Mouse (Mus musculus) small intestine, adult 2 months (tissue): ENCODE measurements around the gene Xpo6. TPM values are rescaled to one million over a fixed set of nuclear protein-coding genes. Genes with fewer than 3 reads are reported as not detected.

Source experiments
- H3K27ac ChIP-seq: fragments of 200-500 bp; 2 replicates; pipeline ENCODE4 v1.5.1; 2012; ENCODE audit warnings: low read depth, low read length, control low read depth, inconsistent platforms; ENCODE audit not compliant: insufficient read depth
- H3K27me3 ChIP-seq: fragments of 200-500 bp; 2 replicates; pipeline ENCODE4 v1.6.1; 2012; ENCODE audit warnings: mild to moderate bottlenecking, moderate library complexity, low read length, inconsistent platforms; ENCODE audit not compliant: control insufficient read depth, insufficient read depth
- H3K36me3 ChIP-seq: fragments of 200-500 bp; 2 replicates; pipeline ENCODE4 v1.6.1; 2012; ENCODE audit warnings: mild to moderate bottlenecking, low read length, control low read depth, inconsistent platforms; ENCODE audit not compliant: control insufficient read depth, insufficient read depth
- H3K4me1 ChIP-seq: fragments of 200-500 bp; 2 replicates; pipeline ENCODE4 v1.6.1; 2012; ENCODE audit warnings: low read length, inconsistent platforms, mixed read lengths; ENCODE audit not compliant: control insufficient read depth, insufficient read depth, insufficient read length
- H3K4me3 ChIP-seq: fragments of 200-500 bp; 2 replicates; pipeline ENCODE4 v1.5.1; 2012; ENCODE audit warnings: low read depth, mild to moderate bottlenecking, control low read depth, inconsistent platforms, low read length, moderate library complexity
- CTCF ChIP-seq: fragments of 200-500 bp; IDR thresholded peaks from 2 replicates; pipeline ENCODE4 v1.5.1; 2012; ENCODE audit warnings: low read depth, mild to moderate bottlenecking, control low read depth, inconsistent platforms, low read length, moderate library complexity, mixed read lengths; ENCODE audit not compliant: insufficient replicate concordance, insufficient read length; ENCODE audit errors: extremely low read depth
- POLR2A ChIP-seq: fragments of 200-500 bp; IDR thresholded peaks from 2 replicates; pipeline ENCODE4 v1.6.1; 2012; ENCODE audit warnings: low read depth, mild to moderate bottlenecking, control low read depth, inconsistent platforms, low read length, moderate library complexity
- WGBS: fragments of 180-500 bp; shearing (Covaris S2); methylation state at CpG from one replicate; pipeline ENCODE4 v1.1.7; 2018; 5-methylcytosine and 5-hydroxymethylcytosine counted together
- polyA plus RNA-seq: library from polyadenylated mRNA; depleted of rRNA; stranded (reverse); fragments of >200 nt; gene quantifications from 2 replicates; pipeline ENCODE4 v1.2.3, GENCODE M21; 2012

Gene Xpo6
- polyA plus RNA-seq, 1 experiment: 145 TPM

- 28% methylated on average over 5 of the region's 5 CpGs for WGBS
- H3K27ac ChIP-seq: no peak overlapping the region
- TF ChIP-seq POLR2A: no peak
- TF ChIP-seq CTCF: no peak
- H3K27me3 ChIP-seq: no peaks in the 10 kb centered on the region; the same call in 1 of the 2 replicates
- H3K4me3 ChIP-seq: no peak overlapping the region
- no peaks in the 10 kb centered on the region for H3K4me1 ChIP-seq
- no peaks in the 10 kb centered on the region for H3K36me3 ChIP-seq
These were observed 25.8 kb upstream of the Xpo6 start for GRCm38 (mm10) chr7:126226136-126226535.

- TF ChIP-seq POLR2A: no peak
- no peak for TF ChIP-seq CTCF
- 64% methylated on average over 3 of the region's 3 CpGs for WGBS
- Histone ChIP-seq H3K36me3 (no peaks in the 10 kb centered on the region), H3K4me1 (no peaks in the 10 kb centered on the region), H3K27ac (no peak overlapping the region), H3K27me3 (no peaks in the 10 kb centered on the region), H3K4me3 (no peak overlapping the region)
These were observed 22.5 kb upstream of the Xpo6 start for GRCm38 (mm10) chr7:126222753-126223152.

GRCm38 (mm10) chr7:126220611-126221010, 20.3 kb upstream of the Xpo6 start:
- no peaks in the 10 kb centered on the region for H3K36me3 ChIP-seq
- TF ChIP-seq CTCF: no peak
- no peak for TF ChIP-seq POLR2A
- 39% methylated on average over 1 of the region's 1 CpGs for WGBS

GRCm38 (mm10) chr7:126218311-126218710, 18.0 kb upstream of the Xpo6 start:
- Histone ChIP-seq H3K27ac (no peak overlapping the region), H3K4me3 (no peak overlapping the region), H3K4me1 (no peaks in the 10 kb centered on the region), H3K27me3 (no peaks in the 10 kb centered on the region), H3K36me3 (no peaks in the 10 kb centered on the region)
- no peak for TF ChIP-seq POLR2A
- TF ChIP-seq CTCF: no peak
- 71% methylated on average over 1 of the region's 1 CpGs for WGBS

More at GRCm38 (mm10) chr7:126220611-126221010, 20.3 kb upstream of the Xpo6 start:
- Histone ChIP-seq H3K27ac (no peak overlapping the region), H3K4me3 (no peak overlapping the region), H3K27me3 (no peaks in the 10 kb centered on the region), H3K4me1 (no peaks in the 10 kb centered on the region)

GRCm38 (mm10) chr7:126216867-126217266, 16.6 kb upstream of the Xpo6 start:
- Histone ChIP-seq H3K27me3 (no peaks in the 10 kb centered on the region), H3K36me3 (no peaks in the 10 kb centered on the region), H3K4me3 (no peak overlapping the region), H3K4me1 (no peaks in the 10 kb centered on the region), H3K27ac (no peak overlapping the region)
- TF ChIP-seq POLR2A: no peak
- 74% methylated on average over 1 of the region's 1 CpGs for WGBS

GRCm38 (mm10) chr7:126210856-126211255, 10.6 kb upstream of the Xpo6 start:
- Histone ChIP-seq H3K27ac (peak overlapping the region; percentile 35; the same call in 1 of the 2 replicates), H3K4me1 (no peaks in the 10 kb centered on the region), H3K36me3 (no peaks in the 10 kb centered on the region), H3K4me3 (no peak overlapping the region), H3K27me3 (no peaks in the 10 kb centered on the region; the same call in 1 of the 2 replicates)
- TF ChIP-seq CTCF: no peak
- no peak for TF ChIP-seq POLR2A
- WGBS: 81% methylated on average over 5 of the region's 5 CpGs

GRCm38 (mm10) chr7:126200997-126201345, 670 bp upstream of the Xpo6 start:
- no peaks in the 10 kb centered on the region for H3K36me3 ChIP-seq
- TF ChIP-seq POLR2A (no peak), CTCF (no peak)
- no peaks in the 10 kb centered on the region for H3K27me3 ChIP-seq
- H3K4me1 ChIP-seq: peaks cover 8% of the 10 kb centered on the region; the same call in 1 of the 2 replicates
- no peak overlapping the region for H3K27ac ChIP-seq
- WGBS: 83% methylated on average over 4 of the region's 4 CpGs
- no peak overlapping the region for H3K4me3 ChIP-seq
